Comparison of ENCODE assay signal across 15 mouse cellular contexts in genomic region chr10:68238182-68238581, GRCm38 (mm10). TPM values are rescaled to one million over a fixed set of nuclear protein-coding genes. Genes with fewer than 3 reads are reported as not detected.
DNase-seq lines count a peak whose midpoint lies in the region; ATAC-seq and TF ChIP-seq lines count a peak whose summit lies in the region.
"Had no signal": no experiment of that assay in that cellular context is flagged by ENCODE, and none has a peak within 500 bp of the region (broad histone marks: within the 10 kb centered on the region; RNA-seq: fewer than 3 reads in every experiment).

No protein-coding gene starts in this region.

- H3K27me3 ChIP-seq in heart, embryonic 15.5 days, result no peaks in the 10 kb centered on the region
- H3K27me3 ChIP-seq in lung, embryonic 15.5 days, result no peaks in the 10 kb centered on the region
- no peaks in the 10 kb centered on the region for H3K27me3 ChIP-seq in intestine, postnatal 0 days (replicated peaks; ENCODE audit: control insufficient read depth, insufficient read depth, low read length)
- no peaks in the 10 kb centered on the region for H3K27me3 ChIP-seq in hindbrain, embryonic 13.5 days
- H3K27me3 ChIP-seq: embryonic facial prominence, embryonic 13.5 days; megakaryocyte, embryonic 14.5 days; neural tube, embryonic 13.5 days had no signal

- peaks cover 28% of the 10 kb centered on the region for H3K36me3 ChIP-seq in heart, embryonic 15.5 days
- peaks cover 29% of the 10 kb centered on the region for H3K36me3 ChIP-seq in lung, embryonic 15.5 days
- H3K36me3 ChIP-seq in intestine, postnatal 0 days (ENCODE audit: control insufficient read depth, insufficient read depth), result peaks cover 20% of the 10 kb centered on the region; the same call in 1 of the 2 replicates
- peaks cover 29% of the 10 kb centered on the region for H3K36me3 ChIP-seq in hindbrain, embryonic 13.5 days

- TF ChIP-seq POLR2A in bone marrow macrophage, adult 2 months (IDR thresholded peaks at IDR 0.05; ENCODE audit: borderline replicate concordance, low read depth, low read length), result no peak

- H3K4me1 ChIP-seq in heart, embryonic 15.5 days (replicated peaks), result no peaks in the 10 kb centered on the region
- peaks cover 28% of the 10 kb centered on the region for H3K4me1 ChIP-seq in lung, embryonic 15.5 days
- H3K4me1 ChIP-seq in bone marrow macrophage, adult 2 months (ENCODE audit: control insufficient read depth, insufficient read depth, low read length), result peaks cover 34% of the 10 kb centered on the region
- H3K4me1 ChIP-seq in intestine, postnatal 0 days (replicated peaks; ENCODE audit: control insufficient read depth, insufficient read depth, low read length), result no peaks in the 10 kb centered on the region; the same call in 1 of the 2 replicates
- H3K4me1 ChIP-seq in hindbrain, embryonic 13.5 days (replicated peaks), result peaks cover 14% of the 10 kb centered on the region; the same call in 1 of the 2 replicates

- 51% methylated on average over 3 of the region's 3 CpGs for WGBS in heart, embryonic 15.5 days
- 22% methylated on average over 3 of the region's 3 CpGs for WGBS in lung, embryonic 15.5 days
- 11% methylated on average over 3 of the region's 3 CpGs for WGBS in intestine, postnatal 0 days
- whole genome bisulfite sequencing in hindbrain, embryonic 13.5 days, result 49% methylated on average over 3 of the region's 3 CpGs

- H3K4me3 ChIP-seq in heart, embryonic 15.5 days, result no peak overlapping the region
- no peak overlapping the region for H3K4me3 ChIP-seq in lung, embryonic 15.5 days
- H3K4me3 ChIP-seq in bone marrow macrophage, adult 2 months (ENCODE audit: insufficient read depth, low read length), result no peak overlapping the region
- no peak overlapping the region for H3K4me3 ChIP-seq in intestine, postnatal 0 days (ENCODE audit: low read depth, low read length)
- no peak overlapping the region for H3K4me3 ChIP-seq in hindbrain, embryonic 13.5 days
- H3K4me3 ChIP-seq: embryonic facial prominence, embryonic 13.5 days; neural tube, embryonic 13.5 days had no signal

- H3K27ac ChIP-seq in heart, embryonic 15.5 days, result peak overlapping the region; percentile 17; the same call in 1 of the 2 replicates
- peak overlapping the region; percentile 74 for H3K27ac ChIP-seq in lung, embryonic 15.5 days
- H3K27ac ChIP-seq in bone marrow macrophage, adult 2 months (ENCODE audit: insufficient read depth, low read depth, low read length), result peak overlapping the region; percentile 91
- no peak overlapping the region for H3K27ac ChIP-seq in intestine, postnatal 0 days (ENCODE audit: low read depth, low read length)
- H3K27ac ChIP-seq in hindbrain, embryonic 13.5 days, result no peak overlapping the region
- H3K27ac ChIP-seq: embryonic facial prominence, embryonic 13.5 days; neural tube, embryonic 13.5 days had no signal

- no peak overlapping the region for H3K4me2 ChIP-seq in heart, embryonic 15.5 days
- H3K4me2 ChIP-seq in lung, embryonic 15.5 days, result peak overlapping the region; percentile 9; the same call in 1 of the 2 replicates
- H3K4me2 ChIP-seq in intestine, postnatal 0 days (replicated peaks; ENCODE audit: low read depth), result 0 out of 2 replicates have a peak overlapping the region, but pooled peaks have one; percentile 37
- no peak overlapping the region for H3K4me2 ChIP-seq in hindbrain, embryonic 13.5 days
- H3K4me2 ChIP-seq: embryonic facial prominence, embryonic 13.5 days; neural tube, embryonic 13.5 days had no signal

- no peak for ATAC-seq in heart, embryonic 15.5 days (replicated peaks; ENCODE audit: insufficient number of reproducible peaks, insufficient read depth, low FRiP score, low read depth)
- ATAC-seq in lung, embryonic 15.5 days (ENCODE audit: borderline replicate concordance, extremely low read depth, low FRiP score, low TSS enrichment), result no peak
- ATAC-seq in intestine, postnatal 0 days, result peak; percentile 28; the same call in 1 of the 2 replicates
- no peak for ATAC-seq in hindbrain, embryonic 13.5 days (ENCODE audit: low FRiP score)

- no peak for TF ChIP-seq CTCF in bone marrow macrophage, adult 2 months (IDR thresholded peaks at IDR 0.05; ENCODE audit: low read depth, low read length)
- TF ChIP-seq CTCF in intestine, postnatal 0 days (IDR thresholded peaks at IDR 0.05; ENCODE audit: low read depth), result no peak

- DNase-seq in heart, adult 18-20 months, result no peak
- DNase-seq in lung, adult 18-20 months, result no peak
- no peak for DNase-seq in gastrocnemius, postnatal 10 days
- DNase-seq: adrenal gland, postnatal 36 days; cerebellum, adult 11-12 months; right cerebral cortex, adult 18-20 months had no signal

- no peak overlapping the region for H3K9ac ChIP-seq in heart, embryonic 15.5 days
- H3K9ac ChIP-seq in lung, embryonic 15.5 days, result no peak overlapping the region
- H3K9ac ChIP-seq in intestine, postnatal 0 days (ENCODE audit: low read depth, low read length), result no peak overlapping the region
- no peak overlapping the region for H3K9ac ChIP-seq in hindbrain, embryonic 13.5 days
- H3K9ac ChIP-seq: embryonic facial prominence, embryonic 13.5 days; neural tube, embryonic 13.5 days had no signal

- no peaks in the 10 kb centered on the region for H3K9me3 ChIP-seq in heart, embryonic 15.5 days (replicated peaks)
- no peaks in the 10 kb centered on the region for H3K9me3 ChIP-seq in lung, embryonic 15.5 days
- no peaks in the 10 kb centered on the region for H3K9me3 ChIP-seq in intestine, postnatal 0 days (ENCODE audit: control insufficient read depth)
- no peaks in the 10 kb centered on the region for H3K9me3 ChIP-seq in hindbrain, embryonic 13.5 days
- H3K9me3 ChIP-seq: embryonic facial prominence, embryonic 13.5 days; megakaryocyte, embryonic 14.5 days; neural tube, embryonic 13.5 days had no signal

RNA-seq across cellular contexts. Expression of gene Arid5b, which starts 40.4 kb away (rescaled TPM):
- 21.5 and 22.7 TPM in 2 replicates for polyA plus RNA-seq in heart, embryonic 15.5 days (2015; fragmentation: Nextera tagmentation; extraction: Ambion mirVana)
- total RNA-seq in heart, adult 18-20 months (2021), result 10 to 100 TPM; 19.1 to 22.8 TPM
- polyA plus RNA-seq in lung, embryonic 15.5 days (2015; fragmentation: Nextera tagmentation; extraction: Ambion mirVana), result 36.7 and 39.1 TPM in 2 replicates
- 25.9 and 26.5 TPM in 2 replicates for polyA plus RNA-seq in bone marrow macrophage, adult 2 months (2012; ENCODE audit: insufficient read depth, insufficient read length, missing spikeins)
- polyA plus RNA-seq in intestine, postnatal 0 days (2015; fragmentation: Nextera tagmentation; extraction: Ambion mirVana), result 15.1 and 17.8 TPM in 2 replicates
- 19.5 and 22.7 TPM in 2 replicates for polyA plus RNA-seq in hindbrain, embryonic 13.5 days (2015; fragmentation: Nextera tagmentation; extraction: Ambion mirVana)
- total RNA-seq in gastrocnemius, postnatal 10 days (2021), result 10 to 100 TPM; 24.8 to 30.5 TPM
- total RNA-seq: MEL had no signal

Comparison
In these comparisons a context has a peak if more than half of its experiments do, and no peak if none do; other contexts are left out.
1. H3K27ac ChIP-seq: peak in heart, embryonic 15.5 days (single experiment), lung, embryonic 15.5 days (single experiment) and bone marrow macrophage, adult 2 months (single experiment); none in intestine, postnatal 0 days (single experiment) and hindbrain, embryonic 13.5 days (single experiment).
2. H3K4me2 ChIP-seq: peak in lung, embryonic 15.5 days (single experiment) and intestine, postnatal 0 days (single experiment); none in heart, embryonic 15.5 days (single experiment) and hindbrain, embryonic 13.5 days (single experiment).